Mouse (Mus musculus): ENCODE measurements around the gene Nabp1. TPM values are rescaled to one million over a fixed set of nuclear protein-coding genes. Genes with fewer than 3 reads are reported as not detected.
"Not testable (repeated sequence)": the region's sequence is repeated elsewhere in the genome, so short reads cannot be mapped to it uniquely, and the experiment has no call there.

The Nabp1 gene
- total and polyA plus RNA-seq, 2 experiments from 2014 or later = 3.1 to 4.1 TPM

DNA sequence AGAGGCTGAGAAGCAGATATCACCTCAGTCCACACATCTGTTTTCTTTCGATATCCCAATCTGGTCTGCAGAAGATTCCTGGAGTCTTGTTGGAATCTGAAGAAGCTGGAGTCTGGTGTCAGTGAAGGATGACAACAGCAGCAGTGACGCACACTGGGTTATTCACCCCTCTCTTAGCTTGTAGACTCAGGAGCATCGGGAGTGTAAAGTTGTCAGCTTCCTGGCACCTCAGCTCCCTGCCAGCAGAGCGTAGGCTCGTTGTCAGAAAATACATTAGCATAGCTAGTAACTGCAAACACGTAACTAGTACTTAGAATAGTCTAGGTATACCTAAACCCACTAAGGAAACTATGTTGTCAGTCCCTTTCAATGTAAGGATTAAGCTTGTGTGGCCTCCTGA is 20.1 kb downstream of the Nabp1 start:
- WGBS = 84% methylated on average over 6 of the region's 6 CpGs
- Histone ChIP-seq H3K36me3 (ENCODE audit: insufficient read depth, low read length) (no peaks in the 10 kb centered on the region), H3K9ac (replicated peaks; ENCODE audit: low read length) (no peak overlapping the region), H3K9me3 (ENCODE audit: low read length) (no peaks in the 10 kb centered on the region), H3K27me3 (ENCODE audit: insufficient read depth, low read length) (no peaks in the 10 kb centered on the region), H3K4me1 (ENCODE audit: insufficient read depth, low read length) (no peaks in the 10 kb centered on the region), H3K27ac (no peak overlapping the region), H3K4me3 (ENCODE audit: low read length) (no peak overlapping the region), H3K4me2 (ENCODE audit: low read depth, low read length) (no peak overlapping the region)
- DNase-seq (ENCODE audit: low spot score) (no peak), ATAC-seq (no peak)
- TF ChIP-seq CTCF (IDR thresholded peaks at IDR 0.05; ENCODE audit: low read depth) = no peak

DNA sequence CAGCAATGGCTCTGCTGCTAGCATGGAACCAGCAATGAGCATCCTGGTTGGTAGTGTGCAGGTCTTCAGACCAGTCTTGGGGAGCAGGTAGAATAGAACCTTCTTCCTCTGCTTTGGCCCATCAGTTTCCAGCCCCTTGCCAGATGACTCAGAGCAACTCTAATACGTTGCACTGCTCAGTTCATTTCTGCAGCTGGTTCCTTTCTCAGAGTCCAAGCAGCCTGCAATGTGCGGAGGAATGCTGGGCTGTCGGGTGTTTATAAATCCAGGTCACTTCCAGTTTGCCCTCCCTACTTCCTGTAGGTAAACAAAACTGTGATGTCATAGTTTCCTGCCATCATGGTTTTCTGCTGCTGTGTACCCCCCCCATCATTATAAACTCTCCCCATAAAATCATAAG is 21.0 kb downstream of the Nabp1 start:
- Histone ChIP-seq H3K9me3 (ENCODE audit: low read length) (no peaks in the 10 kb centered on the region), H3K27ac (no peak overlapping the region), H3K27me3 (ENCODE audit: insufficient read depth, low read length) (no peaks in the 10 kb centered on the region), H3K9ac (replicated peaks; ENCODE audit: low read length) (no peak overlapping the region), H3K4me1 (ENCODE audit: insufficient read depth, low read length) (no peaks in the 10 kb centered on the region), H3K36me3 (ENCODE audit: insufficient read depth, low read length) (no peaks in the 10 kb centered on the region), H3K4me2 (ENCODE audit: low read depth, low read length) (no peak overlapping the region), H3K4me3 (ENCODE audit: low read length) (no peak overlapping the region)
- DNase-seq (ENCODE audit: low spot score) (no peak), ATAC-seq (no peak)
- no peak for TF ChIP-seq CTCF (IDR thresholded peaks at IDR 0.05; ENCODE audit: low read depth)
- 75% methylated on average over 3 of the region's 3 CpGs for WGBS

DNA sequence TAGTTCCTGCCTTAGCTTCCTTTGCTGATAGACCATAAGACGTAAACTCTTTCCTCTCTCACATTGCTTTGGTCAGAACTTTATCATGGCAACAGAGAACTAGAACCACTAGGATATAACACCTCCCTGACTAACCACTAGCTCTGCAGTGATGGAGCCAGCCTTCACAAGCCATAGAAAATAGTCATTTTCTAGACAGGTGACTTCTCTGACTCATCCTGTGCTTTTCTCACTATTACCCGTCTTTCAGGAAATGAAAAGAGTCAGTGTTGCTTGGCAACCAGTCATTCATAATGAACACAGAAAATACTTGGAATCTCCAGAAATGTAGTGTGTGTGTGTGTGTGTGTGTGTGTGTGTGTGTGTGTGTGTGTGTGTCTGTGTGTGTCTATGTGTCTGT is 29.4 kb downstream of the Nabp1 start:
- no peak for TF ChIP-seq CTCF (IDR thresholded peaks at IDR 0.05; ENCODE audit: low read depth)
- no peak overlapping the region for H3K9ac ChIP-seq (replicated peaks; ENCODE audit: low read length)
- WGBS = 50% methylated on average over 2 of the region's 2 CpGs
- no peaks in the 10 kb centered on the region for H3K36me3 ChIP-seq (ENCODE audit: insufficient read depth, low read length)
- no peak overlapping the region for H3K4me2 ChIP-seq (ENCODE audit: low read depth, low read length)
- ATAC-seq = 0 out of 2 replicates have a peak, but pooled peaks have one; percentile 29
- H3K27me3 ChIP-seq (ENCODE audit: insufficient read depth, low read length) = no peaks in the 10 kb centered on the region
- H3K9me3 ChIP-seq (ENCODE audit: low read length) = no peaks in the 10 kb centered on the region
- H3K4me1 ChIP-seq (ENCODE audit: insufficient read depth, low read length) = 0 out of 2 replicates have a peak, but pooled peaks cover 3% of the 10 kb centered on the region
- no peak overlapping the region for H3K27ac ChIP-seq
- DNase-seq (ENCODE audit: low spot score) = no peak
- H3K4me3 ChIP-seq (ENCODE audit: low read length) = no peak overlapping the region

DNA sequence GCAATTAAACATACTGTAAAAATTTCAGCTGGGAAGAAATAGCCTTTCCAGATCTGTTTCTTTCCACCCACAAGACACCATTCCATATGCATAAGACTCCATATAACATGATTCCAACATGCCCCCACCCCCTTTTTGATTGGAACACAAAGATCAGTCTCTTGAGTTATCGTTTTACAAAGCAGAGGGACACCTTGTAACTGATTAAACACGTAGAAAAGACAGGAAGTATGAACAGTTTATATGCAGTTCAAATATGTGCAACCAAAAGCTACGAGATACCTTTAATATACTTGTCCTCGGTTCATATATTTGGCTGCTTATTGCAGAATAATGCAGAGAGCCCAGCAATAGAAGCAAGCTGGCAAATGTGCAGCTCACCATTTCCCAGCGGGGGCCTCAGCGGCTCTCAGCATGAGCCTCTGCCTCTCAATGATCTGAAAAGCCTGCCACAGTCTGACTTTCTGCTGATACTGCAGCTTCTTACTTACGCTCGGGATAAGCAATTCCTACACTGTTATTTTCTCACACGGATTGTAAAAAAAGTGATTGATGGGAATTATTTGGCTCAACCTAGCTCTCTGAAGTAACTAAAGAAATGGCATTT is 32.3 kb downstream of the Nabp1 start:
- Histone ChIP-seq H3K9ac (replicated peaks; ENCODE audit: low read length) (no peak overlapping the region), H3K4me2 (ENCODE audit: low read depth, low read length) (peak overlapping the region; percentile 20), H3K4me1 (ENCODE audit: insufficient read depth, low read length) (0 out of 2 replicates have a peak, but pooled peaks cover 3% of the 10 kb centered on the region), H3K27me3 (ENCODE audit: insufficient read depth, low read length) (no peaks in the 10 kb centered on the region), H3K4me3 (ENCODE audit: low read length) (no peak overlapping the region), H3K36me3 (ENCODE audit: insufficient read depth, low read length) (no peaks in the 10 kb centered on the region), H3K27ac (no peak overlapping the region), H3K9me3 (ENCODE audit: low read length) (no peaks in the 10 kb centered on the region)
- DNase-seq (ENCODE audit: low spot score) (peak; percentile 86), ATAC-seq (peak; percentile 43; the same call in 1 of the 2 replicates)
- peak; percentile 46 for TF ChIP-seq CTCF (IDR thresholded peaks at IDR 0.05; ENCODE audit: low read depth)
- WGBS = 11% methylated on average over 9 of the region's 9 CpGs

DNA sequence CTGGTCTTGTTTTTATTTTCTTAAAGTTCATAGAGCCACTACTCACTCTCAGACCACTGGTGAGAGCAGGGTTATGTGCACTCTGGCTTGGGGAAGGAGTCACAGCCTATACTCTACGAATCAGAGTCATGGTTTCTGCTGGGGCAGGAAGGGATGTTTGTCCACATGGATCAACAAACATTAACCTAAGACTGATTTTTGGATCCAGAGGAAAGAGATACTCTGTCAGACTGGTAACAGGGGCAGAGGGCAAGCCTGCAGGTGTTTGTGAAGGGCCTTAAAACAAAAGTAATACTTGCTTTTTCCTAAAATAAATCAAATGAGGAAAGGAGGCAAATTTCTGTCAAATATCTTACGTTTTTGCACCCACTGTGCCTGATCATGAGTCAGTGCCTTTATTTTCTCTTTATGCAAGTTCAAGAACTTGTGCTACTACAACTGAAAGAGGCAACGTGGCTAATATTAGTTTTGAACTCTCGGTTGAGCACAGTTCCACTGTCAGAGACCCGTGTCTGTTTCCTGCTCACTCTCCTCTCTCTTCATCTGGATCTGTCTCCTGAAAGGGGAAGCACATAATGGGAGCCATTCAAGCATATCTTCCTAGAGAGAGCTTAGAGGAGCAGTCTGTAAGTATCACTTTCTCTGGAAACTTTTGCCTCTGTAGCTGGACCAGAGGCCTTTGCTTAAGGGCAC is 32.9 kb downstream of the Nabp1 start:
- WGBS = 51% methylated on average over 5 of the region's 5 CpGs
- no peak overlapping the region for H3K4me3 ChIP-seq (ENCODE audit: low read length)
- no peaks in the 10 kb centered on the region for H3K27me3 ChIP-seq (ENCODE audit: insufficient read depth, low read length)
- no peak overlapping the region for H3K27ac ChIP-seq
- no peak for TF ChIP-seq CTCF (IDR thresholded peaks at IDR 0.05; ENCODE audit: low read depth)
- no peak overlapping the region for H3K9ac ChIP-seq (replicated peaks; ENCODE audit: low read length)
- 0 out of 2 replicates have a peak, but pooled peaks cover 3% of the 10 kb centered on the region for H3K4me1 ChIP-seq (ENCODE audit: insufficient read depth, low read length)
- DNase-seq (ENCODE audit: low spot score) = no peak
- no peaks in the 10 kb centered on the region for H3K9me3 ChIP-seq (ENCODE audit: low read length)
- no peak for ATAC-seq
- no peaks in the 10 kb centered on the region for H3K36me3 ChIP-seq (ENCODE audit: insufficient read depth, low read length)
- H3K4me2 ChIP-seq (ENCODE audit: low read depth, low read length) = no peak overlapping the region

DNA sequence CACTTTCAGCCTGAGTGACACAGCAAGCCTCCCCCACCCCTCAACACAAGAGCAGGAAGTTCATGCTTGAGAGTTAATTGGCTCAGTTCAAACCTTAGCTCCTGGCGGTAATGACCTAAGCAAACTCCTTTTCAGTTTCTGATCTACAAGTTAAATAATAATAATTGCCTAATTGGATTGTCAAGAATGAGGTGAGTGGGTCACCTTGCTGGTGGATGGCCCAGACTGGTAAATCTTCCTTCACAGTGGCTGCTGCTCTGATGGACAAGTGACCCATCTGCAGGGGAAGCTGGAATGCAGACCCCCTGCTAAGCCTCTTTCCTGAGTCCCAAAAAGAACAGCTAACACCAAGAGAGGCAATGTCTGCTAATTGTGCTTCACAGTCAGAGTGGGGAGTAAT is 48.5 kb downstream of the Nabp1 start:
- Histone ChIP-seq H3K4me3 (ENCODE audit: low read length) (no peak overlapping the region), H3K4me2 (ENCODE audit: low read depth, low read length) (no peak overlapping the region), H3K27me3 (ENCODE audit: insufficient read depth, low read length) (no peaks in the 10 kb centered on the region), H3K27ac (no peak overlapping the region), H3K4me1 (ENCODE audit: insufficient read depth, low read length) (no peaks in the 10 kb centered on the region), H3K9ac (replicated peaks; ENCODE audit: low read length) (no peak overlapping the region), H3K9me3 (ENCODE audit: low read length) (no peaks in the 10 kb centered on the region), H3K36me3 (ENCODE audit: insufficient read depth, low read length) (no peaks in the 10 kb centered on the region)
- no peak for ATAC-seq
- no peak for DNase-seq (ENCODE audit: low spot score)
- 19% methylated on average over 1 of the region's 1 CpGs for WGBS
- TF ChIP-seq CTCF (IDR thresholded peaks at IDR 0.05; ENCODE audit: low read depth) = no peak

DNA sequence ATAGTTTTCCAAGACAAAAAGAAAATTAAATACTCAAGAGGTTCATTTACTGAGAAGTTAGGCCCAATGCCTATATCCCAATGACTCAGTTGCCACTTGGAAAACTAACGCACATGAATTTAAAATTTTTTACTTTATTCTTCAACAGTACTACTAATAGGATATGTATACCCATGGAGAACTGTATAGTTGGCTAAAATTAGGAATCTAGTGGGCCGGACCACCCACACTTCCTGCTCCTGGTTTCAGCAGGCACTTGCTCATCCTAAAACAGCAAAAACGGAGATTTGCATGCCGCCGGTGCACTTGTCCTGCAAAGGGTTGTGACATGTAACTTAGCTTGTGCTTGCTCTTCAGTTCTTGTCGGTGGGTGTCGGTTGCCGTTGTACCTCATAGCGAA is 51.9 kb downstream of the Nabp1 start:
- no peak overlapping the region for H3K4me2 ChIP-seq (ENCODE audit: low read depth, low read length)
- H3K27me3 ChIP-seq (ENCODE audit: insufficient read depth, low read length) = no peaks in the 10 kb centered on the region
- H3K27ac ChIP-seq = no peak overlapping the region
- H3K4me1 ChIP-seq (ENCODE audit: insufficient read depth, low read length) = no peaks in the 10 kb centered on the region
- H3K9ac ChIP-seq (replicated peaks; ENCODE audit: low read length) = no peak overlapping the region
- no peak for ATAC-seq
- DNase-seq (ENCODE audit: low spot score) = no peak
- 96% methylated on average over 9 of the region's 9 CpGs for WGBS
- no peaks in the 10 kb centered on the region for H3K9me3 ChIP-seq (ENCODE audit: low read length)
- no peak for TF ChIP-seq CTCF (IDR thresholded peaks at IDR 0.05; ENCODE audit: low read depth)
- no peaks in the 10 kb centered on the region for H3K36me3 ChIP-seq (ENCODE audit: insufficient read depth, low read length)
- no peak overlapping the region for H3K4me3 ChIP-seq (ENCODE audit: low read length)

DNA sequence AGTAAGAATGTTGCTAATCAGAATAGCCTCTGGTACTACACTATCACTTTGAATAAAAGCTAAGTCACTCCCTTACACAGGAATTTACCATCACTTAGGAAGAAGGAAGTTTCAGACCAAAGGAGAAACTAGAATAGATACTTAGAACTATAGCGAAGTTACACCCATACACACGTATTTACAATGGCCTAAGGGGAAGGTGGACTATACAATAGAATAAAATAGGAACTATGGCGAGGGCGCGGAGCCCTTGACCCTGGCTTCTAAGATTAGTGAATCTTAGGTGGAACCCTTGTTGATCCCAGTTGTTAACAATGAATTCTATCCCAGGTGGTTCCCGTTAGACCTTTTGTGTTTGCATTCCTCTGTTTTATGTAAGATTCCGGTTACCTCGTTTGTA is 57.2 kb downstream of the Nabp1 start:
- H3K9me3 ChIP-seq (ENCODE audit: low read length); H3K4me1 ChIP-seq (ENCODE audit: insufficient read depth, low read length); H3K27me3 ChIP-seq (ENCODE audit: insufficient read depth, low read length); H3K27ac ChIP-seq; H3K9ac ChIP-seq (replicated peaks; ENCODE audit: low read length); H3K4me3 ChIP-seq (ENCODE audit: low read length); H3K36me3 ChIP-seq (ENCODE audit: insufficient read depth, low read length); H3K4me2 ChIP-seq (ENCODE audit: low read depth, low read length); DNase-seq (ENCODE audit: low spot score); ATAC-seq: not testable (repeated sequence)
- 95% methylated on average over 8 of the region's 8 CpGs for WGBS

Measured in hindbrain, postnatal 0 days (tissue).